Mouse (Mus musculus) Patski (cell line): ENCODE data around the gene Rnf151. TPM values are rescaled to one million over a fixed set of nuclear protein-coding genes. Genes with fewer than 3 reads are reported as not detected.
"Not testable (repeated sequence)": the region's sequence is repeated elsewhere in the genome, so short reads cannot be mapped to it uniquely, and the experiment has no call there.

ENCODE experiments used
- ATAC-seq: fragments of 100-300 bp; one replicate; pipeline ENCODE4 v1.8.0; 2021
- CTCF ChIA-PET: fragments of 350-600 bp; sonication (Branson Sonifier 250); formaldehyde crosslinking; loops from one replicate; lab custom pipeline; 2022; ENCODE audit warnings: inconsistent platforms; lab: Charles Lee
- POLR2A ChIA-PET: fragments of 350-600 bp; sonication (Branson Sonifier 250); formaldehyde crosslinking; loops from one replicate; lab custom pipeline; 2022; ENCODE audit warnings: antibody characterized with exemption, inconsistent platforms; lab: Charles Lee
- DNase-seq: peaks from one replicate; pipeline ENCODE4 v3.0.0-alpha.2; 2011; ENCODE audit warnings: low read depth, low spot score
- H3K27me3 ChIP-seq: fragments of 371-371 bp; one replicate; pipeline ENCODE4 v1.5.1; 2021
- CTCF ChIP-seq: fragments of 100-300 bp; IDR thresholded peaks from one replicate; pipeline ENCODE4 v1.5.1; 2021
- in situ Hi-C: fragments of 300-500 bp; cut with MboI; formaldehyde crosslinking; loops from 3 replicates; pipeline ENCODE4 v1.11.1; 2018; ENCODE audit warnings: low pct_unique_long_range_greater_than_20kb, mixed read lengths
- polyA plus RNA-seq: library from polyadenylated mRNA; unstranded; gene quantifications from one replicate; pipeline ENCODE4 v1.2.3, GENCODE M21; 2021

The Rnf151 gene
- polyA plus RNA-seq, 1 experiment from 2014 or later, result 0.08 TPM

DNA sequence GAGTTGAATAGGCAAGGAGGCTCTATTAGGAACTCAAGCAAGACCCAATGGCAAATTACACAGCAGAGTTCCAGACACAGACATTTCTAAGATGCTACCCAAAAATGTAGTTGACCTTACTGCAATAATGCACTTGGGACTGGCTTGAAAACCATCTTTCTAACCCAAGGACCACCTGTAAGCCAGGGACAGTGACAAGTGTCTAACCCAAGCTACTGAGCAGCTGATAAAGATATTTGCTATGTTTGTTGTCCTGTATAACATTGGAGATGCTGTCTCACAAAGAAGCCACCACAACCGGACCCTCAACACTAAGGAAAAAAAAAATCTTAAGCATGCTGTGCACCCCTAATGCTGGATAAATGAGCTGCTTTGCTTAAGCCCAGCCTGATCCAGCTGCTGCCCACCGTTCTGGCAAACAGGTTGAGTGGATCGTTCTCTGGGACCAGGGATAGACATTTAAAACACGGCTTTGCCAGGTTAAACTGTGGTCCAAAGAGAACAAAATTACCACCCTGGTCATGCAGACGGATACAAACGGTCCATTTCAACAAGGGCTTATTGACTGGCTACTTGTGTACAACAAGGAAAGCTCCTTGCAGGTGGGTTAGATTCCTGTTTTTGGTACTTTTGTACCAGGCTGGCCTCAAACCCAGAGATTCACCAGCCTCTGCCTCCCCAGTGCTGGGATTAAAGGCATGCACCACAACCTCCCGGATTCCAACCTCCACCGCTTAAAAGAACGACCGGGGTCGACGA lies 5.4 kb upstream of the Rnf151 start:
- no peak for TF ChIP-seq CTCF
- POLR2A ChIA-PET, result interaction anchor here (1.1 kb wide), 1 partner anchor 10 kb away, joined by 3 read pairs; no protein-coding TSS in a partner anchor
- CTCF ChIA-PET, result interaction anchor here (1.7 to 2.9 kb wide), 2 partner anchors 11 to 34 kb away, joined by 5 to 22 read pairs; partner anchors contain the start of genes Msrb1 and Syngr3
- H3K27me3 ChIP-seq, result no peaks in the 10 kb centered on the region
- DNase-seq, result no peak
- no peak for ATAC-seq
- in situ Hi-C loops, result loop anchor here (5.0 kb wide), 1 partner anchor 1819 kb away; no protein-coding TSS in a partner anchor

DNA sequence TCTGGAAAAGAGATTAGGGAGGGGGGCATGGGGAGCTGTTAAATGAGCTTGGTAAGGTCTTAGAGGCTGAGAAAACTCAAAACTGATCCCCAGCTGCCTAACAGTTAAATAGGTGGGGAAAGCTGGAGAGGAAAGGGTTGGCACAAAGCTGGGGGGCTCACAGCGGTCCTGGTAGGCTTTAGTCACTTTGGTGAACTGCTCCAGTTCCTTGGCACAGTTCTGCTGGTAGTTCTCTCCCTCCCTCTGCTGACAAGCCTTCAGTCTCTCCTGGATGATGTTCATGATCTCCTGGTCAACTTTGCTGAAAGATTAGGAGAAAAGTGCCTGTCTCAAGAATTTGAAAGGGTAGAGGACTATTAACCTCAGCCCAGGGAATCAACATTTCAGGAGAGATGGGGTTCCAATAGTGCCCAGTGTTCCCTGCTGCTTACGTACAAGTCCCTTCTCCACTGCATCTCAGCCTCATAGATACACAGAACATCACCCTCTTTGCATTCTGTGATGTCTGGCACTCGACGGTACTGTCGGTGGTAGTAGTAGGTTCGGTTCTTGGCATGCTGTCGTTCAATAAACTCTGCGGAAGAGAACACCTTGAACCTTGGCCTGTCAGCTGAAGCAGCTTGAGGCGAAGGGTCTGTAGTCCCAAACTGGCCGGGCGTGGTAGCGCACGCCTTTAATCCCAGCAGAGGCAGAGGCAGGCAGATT lies 4.5 kb upstream of the Rnf151 start:
- POLR2A ChIA-PET, result interaction anchor here (0.7 to 1.6 kb wide), 4 partner anchors 15 to 51 kb away, joined by 3 to 4 read pairs (median 3); partner anchors contain the start of gene Tbl3

DNA sequence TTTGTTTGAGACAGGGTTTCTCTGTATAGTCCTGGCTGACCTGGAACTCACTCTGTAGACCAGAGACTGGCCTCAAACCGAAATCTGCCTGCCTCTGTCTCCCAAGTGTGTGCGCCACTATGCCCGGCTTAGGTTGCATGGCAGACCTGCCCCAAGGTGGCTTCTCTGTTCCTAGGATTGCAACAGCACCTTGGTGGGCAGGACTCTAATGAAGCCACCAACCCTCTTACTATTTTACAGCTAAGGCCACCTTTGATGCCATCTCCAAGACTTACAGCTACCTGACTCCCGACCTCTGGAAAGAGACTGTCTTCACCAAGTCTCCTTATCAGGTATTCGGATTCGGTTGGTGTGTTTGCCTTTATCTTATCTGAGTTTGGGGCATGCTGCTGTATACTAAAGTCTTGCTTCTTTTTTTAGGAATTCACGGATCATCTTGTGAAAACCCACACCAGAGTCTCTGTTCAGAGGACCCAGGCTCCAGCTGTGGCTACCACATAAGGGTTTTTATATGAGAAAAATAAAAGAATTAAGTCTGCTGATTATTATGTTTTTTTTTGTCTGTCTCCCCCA lies 3.6 kb upstream of the Rnf151 start:
- CTCF ChIA-PET, DNase-seq, ATAC-seq, H3K27me3 ChIP-seq: not testable (repeated sequence)
- POLR2A ChIA-PET, result interaction anchor here (0.6 to 1.6 kb wide), 5 partner anchors 14 to 84 kb away, joined by 3 to 4 read pairs (median 3); partner anchors contain the start of genes Msrb1 and Tbl3
- in situ Hi-C loops, result loop anchor here (5.0 kb wide), 1 partner anchor 1821 kb away; no protein-coding TSS in a partner anchor

More for the DNA sequence above, 4.5 kb upstream of the Rnf151 start:
- H3K27me3 ChIP-seq, result no peaks in the 10 kb centered on the region
- ATAC-seq, result no peak
- no peak for DNase-seq
- TF ChIP-seq CTCF, result no peak
- in situ Hi-C loops, result loop anchor here (5.0 kb wide), 1 partner anchor 1820 kb away; no protein-coding TSS in a partner anchor
- CTCF ChIA-PET, result interaction anchor here (2.9 kb wide), 1 partner anchor 12 kb away, joined by 22 read pairs; the partner anchor contains the start of gene Msrb1

DNA sequence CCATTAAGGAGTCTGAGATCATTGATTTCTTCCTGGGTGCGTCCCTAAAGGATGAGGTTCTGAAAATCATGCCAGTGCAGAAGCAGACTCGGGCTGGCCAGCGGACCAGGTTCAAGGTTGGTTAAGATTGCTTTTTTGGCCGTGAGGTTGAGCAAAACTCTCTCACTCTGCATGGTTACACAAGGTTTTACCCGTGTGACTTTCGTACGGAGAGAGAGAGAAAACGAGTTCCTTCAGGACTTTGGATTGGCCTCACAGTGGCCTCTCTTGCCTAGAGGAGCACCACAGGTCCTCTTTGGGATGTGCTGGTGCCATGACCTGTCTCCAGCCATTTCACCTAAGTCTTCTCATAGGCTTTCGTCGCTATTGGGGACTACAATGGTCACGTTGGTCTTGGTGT lies 2.8 kb upstream of the Rnf151 start:
- ATAC-seq, CTCF ChIA-PET: not testable (repeated sequence)
- in situ Hi-C loops, result loop anchor here (5.0 kb wide), 1 partner anchor 1822 kb away; no protein-coding TSS in a partner anchor

DNA sequence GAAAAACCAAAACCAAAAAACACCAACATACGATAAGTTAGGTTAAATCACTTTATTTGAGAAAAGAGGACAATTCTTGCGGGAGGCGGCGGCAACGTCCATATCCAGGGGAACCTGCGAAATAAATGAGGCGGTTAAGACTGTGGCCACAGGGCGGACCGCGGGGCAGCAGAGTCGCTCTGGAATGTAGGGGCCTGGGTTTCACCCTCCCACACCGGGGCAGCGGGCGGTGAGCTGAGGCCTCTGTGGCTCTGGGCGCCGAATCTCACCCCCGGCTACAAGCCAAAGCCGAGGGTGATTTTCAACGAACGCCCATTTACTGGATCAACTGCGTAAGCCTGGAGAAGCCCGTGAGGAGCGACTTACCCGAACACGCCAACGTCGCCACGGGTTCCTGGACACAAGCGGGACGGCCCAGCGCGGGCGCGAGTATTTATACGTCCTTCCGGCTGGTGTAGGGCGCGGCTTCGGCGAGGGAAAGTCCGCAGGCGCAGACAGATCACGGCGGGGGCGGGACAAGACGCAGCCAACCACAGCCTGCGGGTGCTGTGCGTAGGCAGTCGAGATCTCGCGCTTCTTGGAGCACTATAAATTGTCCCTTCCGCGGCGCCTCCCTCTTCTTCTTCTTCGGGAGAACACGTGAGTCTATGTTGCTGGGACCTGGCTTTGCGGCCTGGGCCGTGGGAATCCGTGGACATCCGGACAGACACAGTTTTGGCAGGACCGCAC lies 1.8 kb upstream of the Rnf151 start:
- POLR2A ChIA-PET, result interaction anchor here (0.8 kb wide), 1 partner anchor 19 kb away, joined by 7 read pairs; no protein-coding TSS in a partner anchor

More for the DNA sequence above, 2.8 kb upstream of the Rnf151 start:
- H3K27me3 ChIP-seq, DNase-seq, POLR2A ChIA-PET: not testable (repeated sequence)

DNA sequence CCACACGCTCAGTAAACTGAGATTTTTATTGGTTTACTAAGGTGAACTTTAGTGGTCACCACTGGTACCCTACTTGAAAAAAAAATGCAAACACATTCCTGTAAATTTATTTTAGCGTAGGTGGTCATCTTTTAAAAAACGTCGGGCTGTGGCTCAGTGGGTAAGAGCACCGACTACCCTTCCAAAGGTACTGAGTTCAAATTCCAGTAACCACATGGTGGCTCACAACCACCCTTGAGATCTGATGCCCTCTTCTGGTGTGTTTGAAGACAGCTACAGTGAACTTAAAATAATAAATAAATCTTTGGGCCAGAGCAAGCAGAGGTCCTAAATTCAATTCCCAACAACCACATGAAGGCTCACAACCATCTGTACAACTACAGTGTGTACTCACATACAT lies 1.1 kb upstream of the Rnf151 start:
- CTCF ChIA-PET, ATAC-seq, H3K27me3 ChIP-seq, in situ Hi-C loops, DNase-seq: not testable (repeated sequence)
- POLR2A ChIA-PET, result interaction anchor here (0.8 kb wide), 1 partner anchor 18 kb away, joined by 7 read pairs; no protein-coding TSS in a partner anchor

More for the DNA sequence above, 1.8 kb upstream of the Rnf151 start:
- no peaks in the 10 kb centered on the region for H3K27me3 ChIP-seq
- CTCF ChIA-PET, result no interaction called here
- in situ Hi-C loops, result loop anchor here (5.0 kb wide), 1 partner anchor 1823 kb away; no protein-coding TSS in a partner anchor
- peak; percentile 80 for ATAC-seq
- DNase-seq, result peak; percentile 91
- TF ChIP-seq CTCF, result no peak

DNA sequence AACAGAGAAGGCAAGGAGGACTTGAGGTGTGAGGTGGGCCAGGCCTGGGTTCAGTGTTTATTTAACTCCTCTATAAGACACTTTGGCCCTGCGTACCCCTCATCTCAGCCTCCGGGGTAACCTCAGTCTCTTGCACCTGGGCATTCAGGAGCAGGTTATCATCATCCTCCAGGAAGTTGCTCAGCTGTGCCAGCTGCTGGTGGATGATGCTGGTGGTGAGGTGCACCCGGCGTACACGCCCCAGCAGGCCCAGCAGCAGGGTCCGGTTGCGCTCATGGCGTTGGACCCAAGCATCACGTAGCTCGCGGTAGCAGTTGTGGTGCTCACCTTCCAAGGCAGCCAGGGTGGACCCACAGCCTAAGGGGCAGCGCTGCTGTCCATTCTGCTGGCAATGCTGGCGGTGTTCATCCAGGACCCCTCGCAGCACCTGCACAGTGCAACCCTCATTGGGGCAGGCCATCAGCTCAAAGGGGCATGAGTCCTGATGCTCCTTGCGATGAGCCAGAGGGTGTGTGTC lies 1.6 kb downstream of the Rnf151 start:
- DNase-seq, result no peak
- ChIA-PET POLR2A (no interaction called here), CTCF (interaction anchor here (1.0 kb wide), 1 partner anchor 243 kb away, joined by 3 read pairs; no protein-coding TSS in a partner anchor)
- no peaks in the 10 kb centered on the region for H3K27me3 ChIP-seq
- no peak for ATAC-seq
- in situ Hi-C loops, result no loop called here
- no peak for TF ChIP-seq CTCF

DNA sequence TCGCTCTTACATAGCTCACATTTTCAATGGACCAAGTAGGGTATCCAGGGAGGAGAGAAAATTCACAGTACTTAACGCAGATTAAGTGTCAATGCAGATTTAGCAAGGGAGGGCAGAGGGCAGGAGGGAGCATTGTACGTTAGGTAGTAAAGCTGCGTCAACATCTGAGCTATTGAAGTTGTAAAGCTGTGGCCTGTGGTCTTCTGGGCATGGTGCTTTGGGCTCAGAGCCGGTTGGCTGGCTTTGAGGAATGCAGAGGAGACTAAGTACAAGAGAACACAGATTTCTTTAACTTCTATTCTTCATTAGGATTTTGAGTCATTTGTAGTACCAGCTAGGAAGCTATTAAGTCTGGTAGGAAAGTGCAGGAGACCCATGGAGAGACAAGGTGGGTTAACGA lies 2.3 kb downstream of the Rnf151 start:
- CTCF ChIA-PET, result interaction anchor here (1.0 kb wide), 1 partner anchor 243 kb away, joined by 3 read pairs; no protein-coding TSS in a partner anchor
- no peak for DNase-seq
- POLR2A ChIA-PET, result interaction anchor here (1.0 kb wide), 1 partner anchor 12 kb away, joined by 3 read pairs; the partner anchor contains the start of gene Rpl3l
- no peak for TF ChIP-seq CTCF
- ATAC-seq, result no peak
- in situ Hi-C loops, result no loop called here
- H3K27me3 ChIP-seq, result no peaks in the 10 kb centered on the region

DNA sequence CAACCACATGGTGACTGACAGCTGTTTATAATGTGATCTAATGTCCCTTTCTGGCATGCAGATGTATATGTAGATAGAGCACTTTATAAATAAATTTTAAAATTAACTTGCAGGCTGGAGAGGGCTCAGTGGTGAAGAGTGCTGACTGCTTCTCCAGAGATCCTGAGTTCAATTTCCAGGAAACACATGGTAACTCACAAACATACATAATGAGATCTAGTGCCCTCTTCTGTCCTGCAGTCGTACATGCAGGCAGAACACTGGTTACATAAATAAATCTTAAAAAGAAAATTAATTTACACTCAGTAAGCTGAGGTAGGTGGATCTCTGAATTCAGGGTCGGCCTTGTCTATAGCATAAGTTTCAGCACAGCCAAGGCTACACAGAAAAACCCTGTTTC lies 9.2 kb downstream of the Rnf151 start:
- POLR2A ChIA-PET, result no interaction called here
- DNase-seq (no peak), ATAC-seq (no peak)
- CTCF ChIA-PET, result interaction anchor here (1.4 kb wide), 1 partner anchor 18 kb away, joined by 3 read pairs; no protein-coding TSS in a partner anchor
- no peaks in the 10 kb centered on the region for H3K27me3 ChIP-seq
- TF ChIP-seq CTCF, result no peak
- in situ Hi-C loops, result no loop called here
